Mouse (Mus musculus): ENCODE data around the gene Vmn1r72.
"Not testable (repeated sequence)": the region's sequence is repeated elsewhere in the genome, so short reads cannot be mapped to it uniquely, and the experiment has no call there.

Gene Vmn1r72

DNA sequence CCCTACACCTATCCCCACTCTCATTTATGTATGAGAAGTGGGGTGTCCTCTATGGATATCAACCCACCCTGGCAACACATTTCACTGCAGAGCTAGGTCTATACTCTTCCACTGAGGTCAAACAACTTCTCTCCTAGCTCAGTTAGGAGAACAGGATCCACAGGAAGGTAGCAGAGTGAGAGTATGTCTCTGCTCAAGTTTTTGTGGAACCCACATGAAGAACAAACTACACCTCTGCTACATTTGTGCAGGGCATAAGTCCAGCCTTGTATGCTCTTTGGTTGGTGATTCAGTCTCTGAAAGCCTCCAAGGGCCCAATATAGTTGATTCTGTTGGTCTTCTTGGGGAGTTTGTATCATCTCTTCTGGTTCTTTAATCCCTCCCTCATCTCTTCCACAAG lies at the start of gene Vmn1r72:
TSS of gene Vmn1r72 (minus strand) at position 101 of the 400 bp plus-strand sequence.
- DNase-seq (ENCODE audit: low spot score), result not testable (repeated sequence)

- not testable (repeated sequence) for DNase-seq (ENCODE audit: low spot score)
These were observed 62.9 kb downstream of the Vmn1r72 start for GRCm38 (mm10) chr7:11617082-11617481.
